Mouse (Mus musculus): ENCODE results near the gene Tmem40.

GRCm38 (mm10) chr6:115743569-115743968, 18.6 kb downstream of the Tmem40 start:
- TF ChIP-seq CTCF (IDR thresholded peaks at IDR 0.05; ENCODE audit: low read depth, low read length) (no peak), POLR2A (IDR thresholded peaks at IDR 0.05; ENCODE audit: borderline replicate concordance, low read depth, low read length) (no peak)

Data from bone marrow macrophage, adult 2 months (primary cell).